Mouse (Mus musculus) forebrain, postnatal 0 days (tissue): Measurements from ENCODE around the gene Slit1. TPM values are rescaled to one million over a fixed set of nuclear protein-coding genes. Genes with fewer than 3 reads are reported as not detected.

Source experiments
- ATAC-seq: fragments of 200-750 bp; cut with Nextera tagmentation; 2 replicates; pipeline ENCODE4 v1.8.0; 2017; ENCODE audit warnings: mild to moderate bottlenecking, moderate library complexity
- DNase-seq: peaks from one replicate; pipeline ENCODE4 v3.0.0-alpha.2; 2015
- H3K27ac ChIP-seq: fragments of 300-500 bp; sonication (generic); 2 replicates; pipeline ENCODE4 v1.5.1; 2014; ENCODE audit warnings: low read depth, mild to moderate bottlenecking, antibody characterized with exemption, low read length, moderate library complexity, mixed read lengths
- H3K27me3 ChIP-seq: fragments of 300-500 bp; sonication (generic); 2 replicates; pipeline ENCODE4 v1.6.1; 2014; ENCODE audit warnings: mild to moderate bottlenecking, low read length, mixed read lengths; ENCODE audit not compliant: insufficient read depth
- H3K36me3 ChIP-seq: fragments of 300-500 bp; sonication (generic); 2 replicates; pipeline ENCODE4 v1.6.1; 2014; ENCODE audit warnings: mild to moderate bottlenecking, moderate library complexity; ENCODE audit not compliant: insufficient read depth
- H3K4me1 ChIP-seq: fragments of 300-500 bp; sonication (generic); 2 replicates; pipeline ENCODE4 v1.6.1; 2014; ENCODE audit warnings: antibody characterized with exemption; ENCODE audit not compliant: insufficient read depth
- H3K4me2 ChIP-seq: fragments of 300-500 bp; sonication (generic); 2 replicates; pipeline ENCODE4 v1.6.1; 2014; ENCODE audit warnings: low read depth, mild to moderate bottlenecking, moderate library complexity
- H3K4me3 ChIP-seq: fragments of 300-500 bp; sonication (generic); 2 replicates; pipeline ENCODE4 v1.5.1; 2014; ENCODE audit warnings: low read depth, low read length, mixed read lengths
- H3K9ac ChIP-seq: fragments of 300-500 bp; sonication (generic); 2 replicates; pipeline ENCODE4 v1.6.1; 2014; ENCODE audit warnings: mild to moderate bottlenecking
- H3K9me3 ChIP-seq: fragments of 300-500 bp; sonication (generic); 2 replicates; pipeline ENCODE4 v1.6.1; 2016; ENCODE audit warnings: low read length
- CTCF ChIP-seq: sonication (generic); IDR thresholded peaks from 2 replicates; pipeline ENCODE4 v1.5.1; 2016; ENCODE audit warnings: antibody characterized with exemption, control low read depth, low read depth
- WGBS: fragments of 180-500 bp; shearing (Covaris S2); extraction: QIAGEN DNeasy Blood & Tissue Kit; methylation state at CpG from one replicate; pipeline ENCODE4 v1.1.7; 2014; 5-methylcytosine and 5-hydroxymethylcytosine counted together
- polyA plus RNA-seq: library from polyadenylated mRNA; unstranded; fragments of >200 nt; fragmentation: Nextera tagmentation; extraction: Ambion mirVana; gene quantifications from 2 replicates; pipeline ENCODE4 v1.2.1, GENCODE M21; 2015
- total RNA-seq: library from RNA; depleted of rRNA; stranded (reverse); fragments of >200 nt; gene quantifications from 2 replicates; pipeline ENCODE4 v1.2.3, GENCODE M21; 2014

Gene Slit1
- total and polyA plus RNA-seq, 2 experiments from 2014 or later: 13.4 to 61.8 TPM

GRCm38 (mm10) chr19:41669747-41670342 lies 73.6 kb downstream of the Slit1 start:
- Histone ChIP-seq H3K27me3 (no peaks in the 10 kb centered on the region), H3K9ac (no peak overlapping the region), H3K27ac (no peak overlapping the region), H3K4me3 (no peak overlapping the region), H3K9me3 (no peaks in the 10 kb centered on the region), H3K4me2 (no peak overlapping the region), H3K4me1 (peaks cover 11% of the 10 kb centered on the region; the same call in 1 of the 2 replicates), H3K36me3 (no peaks in the 10 kb centered on the region)
- no peak for DNase-seq
- WGBS: 22% methylated on average over 12 of the region's 12 CpGs
- peak; percentile 36 for ATAC-seq
- no peak for TF ChIP-seq CTCF

GRCm38 (mm10) chr19:41667591-41667990 lies 75.9 kb downstream of the Slit1 start:
- Histone ChIP-seq H3K4me2 (no peak overlapping the region), H3K27me3 (no peaks in the 10 kb centered on the region), H3K4me3 (no peak overlapping the region), H3K9ac (no peak overlapping the region), H3K4me1 (peaks cover 6% of the 10 kb centered on the region; the same call in 1 of the 2 replicates), H3K27ac (no peak overlapping the region), H3K36me3 (no peaks in the 10 kb centered on the region), H3K9me3 (no peaks in the 10 kb centered on the region)
- no peak for TF ChIP-seq CTCF
- DNase-seq (no peak), ATAC-seq (no peak)
- WGBS: 42% methylated on average over 6 of the region's 6 CpGs

- ATAC-seq (no peak), DNase-seq (no peak)
- H3K9me3 ChIP-seq: no peaks in the 10 kb centered on the region
- no peaks in the 10 kb centered on the region for H3K27me3 ChIP-seq
- H3K4me3 ChIP-seq: no peak overlapping the region
- WGBS: 75% methylated on average over 4 of the region's 4 CpGs
- H3K4me1 ChIP-seq: 0 out of 2 replicates have a peak, but pooled peaks cover 5% of the 10 kb centered on the region
- TF ChIP-seq CTCF: no peak
- no peak overlapping the region for H3K4me2 ChIP-seq
- no peaks in the 10 kb centered on the region for H3K36me3 ChIP-seq
- no peak overlapping the region for H3K9ac ChIP-seq
- no peak overlapping the region for H3K27ac ChIP-seq
Measured at GRCm38 (mm10) chr19:41665941-41666340, 77.5 kb downstream of the Slit1 start.

- Histone ChIP-seq H3K36me3 (no peaks in the 10 kb centered on the region), H3K27me3 (no peaks in the 10 kb centered on the region), H3K9me3 (no peaks in the 10 kb centered on the region), H3K9ac (0 out of 2 replicates have a peak overlapping the region, but pooled peaks have one; percentile 6), H3K4me2 (no peak overlapping the region), H3K27ac (no peak overlapping the region), H3K4me3 (no peak overlapping the region), H3K4me1 (peaks cover 10% of the 10 kb centered on the region)
- no peak for TF ChIP-seq CTCF
- WGBS: 21% methylated on average over 13 of the region's 13 CpGs
- ATAC-seq (0 out of 2 replicates have a peak, but pooled peaks have one; percentile 19), DNase-seq (no peak)
Measured at GRCm38 (mm10) chr19:41663506-41664242, 79.8 kb downstream of the Slit1 start.

GRCm38 (mm10) chr19:41661466-41661865 lies 82.0 kb downstream of the Slit1 start:
- H3K4me1 ChIP-seq: peaks cover 14% of the 10 kb centered on the region
- TF ChIP-seq CTCF: no peak

GRCm38 (mm10) chr19:41660999-41661374 lies 82.5 kb downstream of the Slit1 start:
- WGBS: 29% methylated on average over 4 of the region's 4 CpGs
- Histone ChIP-seq H3K9me3 (no peaks in the 10 kb centered on the region), H3K27ac (no peak overlapping the region), H3K36me3 (no peaks in the 10 kb centered on the region), H3K4me2 (no peak overlapping the region), H3K9ac (no peak overlapping the region), H3K27me3 (no peaks in the 10 kb centered on the region; the same call in 1 of the 2 replicates), H3K4me1 (peaks cover 14% of the 10 kb centered on the region), H3K4me3 (no peak overlapping the region)
- DNase-seq (no peak), ATAC-seq (no peak)
- TF ChIP-seq CTCF: no peak

More at GRCm38 (mm10) chr19:41661466-41661865, 82.0 kb downstream of the Slit1 start:
- H3K9me3 ChIP-seq: no peaks in the 10 kb centered on the region
- ATAC-seq (no peak), DNase-seq (no peak)
- no peaks in the 10 kb centered on the region for H3K36me3 ChIP-seq
- 47% methylated on average over 13 of the region's 13 CpGs for WGBS
- no peak overlapping the region for H3K4me2 ChIP-seq
- H3K27me3 ChIP-seq: no peaks in the 10 kb centered on the region; the same call in 1 of the 2 replicates
- H3K4me3 ChIP-seq: no peak overlapping the region
- H3K27ac ChIP-seq: no peak overlapping the region
- H3K9ac ChIP-seq: no peak overlapping the region

GRCm38 (mm10) chr19:41660294-41660998 lies 83.0 kb downstream of the Slit1 start:
- no peak for TF ChIP-seq CTCF
- peak; percentile 76 for ATAC-seq
- WGBS: 34% methylated on average over 17 of the region's 17 CpGs
- peak; percentile 64 for DNase-seq
- H3K9me3 ChIP-seq: no peaks in the 10 kb centered on the region
- no peak overlapping the region for H3K4me3 ChIP-seq
- no peaks in the 10 kb centered on the region for H3K36me3 ChIP-seq
- H3K4me1 ChIP-seq: peaks cover 18% of the 10 kb centered on the region
- no peak overlapping the region for H3K27ac ChIP-seq
- H3K9ac ChIP-seq: no peak overlapping the region
- no peak overlapping the region for H3K4me2 ChIP-seq
- H3K27me3 ChIP-seq: no peaks in the 10 kb centered on the region; the same call in 1 of the 2 replicates
